In genomic region chr3:134306507-134306906, GRCm38 (mm10) we compare ENCODE assay signal across 10 mouse cellular contexts.
DNase-seq lines count a peak whose midpoint lies in the region; ATAC-seq and TF ChIP-seq lines count a peak whose summit lies in the region.
"Had no signal": no experiment of that assay in that cellular context is flagged by ENCODE, and none has a peak within 500 bp of the region (broad histone marks: within the 10 kb centered on the region; RNA-seq: fewer than 3 reads in every experiment).

No protein-coding gene starts in this region.

- no peak overlapping the region for H3K9ac ChIP-seq in embryonic facial prominence, embryonic 11.5 days (replicated peaks; ENCODE audit: low read length)
- no peak overlapping the region for H3K9ac ChIP-seq in forebrain, embryonic 16.5 days (replicated peaks; ENCODE audit: low read depth, low read length)
- H3K9ac ChIP-seq in limb, embryonic 14.5 days (ENCODE audit: low read depth, low read length, severe bottlenecking), result no peak overlapping the region
- no peak overlapping the region for H3K9ac ChIP-seq in neural tube, embryonic 15.5 days (replicated peaks)

- no peak for TF ChIP-seq POLR2A in limb, embryonic 14.5 days (IDR thresholded peaks at IDR 0.05; ENCODE audit: borderline replicate concordance, extremely low read depth, insufficient read depth, insufficient read length)

- DNase-seq in embryonic facial prominence, embryonic 11.5 days (ENCODE audit: low spot score), result peak; percentile 30
- peak; percentile 59 for DNase-seq in limb, embryonic 14.5 days (ENCODE audit: low spot score)
- DNase-seq in testis, postnatal 10 days (ENCODE audit: low spot score), result no peak
- no peak for DNase-seq in right cerebral cortex, adult 2 months (ENCODE audit: low spot score in 2 of 2)
- no peak for DNase-seq in heart, postnatal 25 days (ENCODE audit: low spot score)
- DNase-seq: heart, postnatal 10 days; right cerebral cortex, postnatal 14 days had no signal

- H3K4me1 ChIP-seq in embryonic facial prominence, embryonic 11.5 days (ENCODE audit: control insufficient read depth, insufficient read depth, low read length), result no peaks in the 10 kb centered on the region; the same call in 1 of the 2 replicates
- H3K4me1 ChIP-seq in forebrain, embryonic 16.5 days (replicated peaks; ENCODE audit: control insufficient read depth, insufficient read depth, low read length), result peaks cover 18% of the 10 kb centered on the region
- H3K4me1 ChIP-seq in limb, embryonic 14.5 days (ENCODE audit: control insufficient read depth, insufficient read depth, low read length), result peaks cover 25% of the 10 kb centered on the region
- peaks cover 35% of the 10 kb centered on the region for H3K4me1 ChIP-seq in neural tube, embryonic 15.5 days

- no peak overlapping the region for H3K4me3 ChIP-seq in embryonic facial prominence, embryonic 11.5 days (ENCODE audit: low read depth, low read length)
- H3K4me3 ChIP-seq in forebrain, embryonic 16.5 days (replicated peaks; ENCODE audit: low read length), result no peak overlapping the region
- H3K4me3 ChIP-seq in limb, embryonic 14.5 days (replicated peaks; ENCODE audit: low read length), result no peak overlapping the region
- no peak overlapping the region for H3K4me3 ChIP-seq in neural tube, embryonic 15.5 days (replicated peaks)

- H3K4me2 ChIP-seq in embryonic facial prominence, embryonic 11.5 days (ENCODE audit: low read depth, low read length), result no peak overlapping the region
- H3K4me2 ChIP-seq in forebrain, embryonic 16.5 days (ENCODE audit: low read length), result no peak overlapping the region
- peak overlapping the region; percentile 1; the same call in 1 of the 2 replicates for H3K4me2 ChIP-seq in limb, embryonic 14.5 days (replicated peaks; ENCODE audit: low read depth, low read length, severe bottlenecking)
- H3K4me2 ChIP-seq in neural tube, embryonic 15.5 days, result peak overlapping the region; percentile 38

- H3K27ac ChIP-seq in embryonic facial prominence, embryonic 11.5 days (replicated peaks; ENCODE audit: low read depth, low read length), result no peak overlapping the region
- no peak overlapping the region for H3K27ac ChIP-seq in forebrain, embryonic 16.5 days (ENCODE audit: low read length)
- peak overlapping the region; percentile 40; the same call in 1 of the 2 replicates for H3K27ac ChIP-seq in limb, embryonic 14.5 days (replicated peaks; ENCODE audit: low read depth, low read length)
- H3K27ac ChIP-seq in neural tube, embryonic 15.5 days (replicated peaks), result peak overlapping the region; percentile 70
- H3K27ac ChIP-seq: kidney, postnatal 0 days had no signal

- peak; percentile 36; the same call in 1 of the 2 replicates for ATAC-seq in embryonic facial prominence, embryonic 11.5 days (replicated peaks; ENCODE audit: insufficient number of reproducible peaks, low FRiP score, low TSS enrichment, low read depth)
- ATAC-seq in forebrain, embryonic 16.5 days, result 0 out of 2 replicates have a peak, but pooled peaks have one; percentile 10
- ATAC-seq in limb, embryonic 14.5 days (ENCODE audit: low FRiP score, low read depth), result peak; percentile 70
- ATAC-seq in neural tube, embryonic 15.5 days (ENCODE audit: low FRiP score), result peak; percentile 53

- intact Hi-C loops in heart, postnatal 25 days (cut with DNase I), result no loop called here

- WGBS in embryonic facial prominence, embryonic 11.5 days, result 24% methylated on average over 4 of the region's 4 CpGs
- WGBS in forebrain, embryonic 16.5 days, result 8% methylated on average over 4 of the region's 4 CpGs
- 17% methylated on average over 4 of the region's 4 CpGs for WGBS in limb, embryonic 14.5 days
- 16% methylated on average over 4 of the region's 4 CpGs for WGBS in neural tube, embryonic 15.5 days

- no peaks in the 10 kb centered on the region for H3K9me3 ChIP-seq in embryonic facial prominence, embryonic 11.5 days (replicated peaks; ENCODE audit: control insufficient read depth, low read length)
- no peaks in the 10 kb centered on the region for H3K9me3 ChIP-seq in forebrain, embryonic 16.5 days (ENCODE audit: control insufficient read depth, low read length)
- no peaks in the 10 kb centered on the region for H3K9me3 ChIP-seq in limb, embryonic 14.5 days (ENCODE audit: control insufficient read depth, low read length)
- H3K9me3 ChIP-seq in neural tube, embryonic 15.5 days (replicated peaks), result no peaks in the 10 kb centered on the region

- H3K36me3 ChIP-seq in embryonic facial prominence, embryonic 11.5 days (replicated peaks; ENCODE audit: control insufficient read depth, insufficient read depth, low read depth, low read length), result no peaks in the 10 kb centered on the region
- no peaks in the 10 kb centered on the region for H3K36me3 ChIP-seq in forebrain, embryonic 16.5 days (ENCODE audit: control insufficient read depth, insufficient read depth)
- H3K36me3 ChIP-seq in limb, embryonic 14.5 days (ENCODE audit: control insufficient read depth, insufficient read depth, low read length), result no peaks in the 10 kb centered on the region
- H3K36me3 ChIP-seq in neural tube, embryonic 15.5 days, result no peaks in the 10 kb centered on the region

- no peaks in the 10 kb centered on the region for H3K27me3 ChIP-seq in embryonic facial prominence, embryonic 11.5 days (ENCODE audit: control insufficient read depth, insufficient read depth, low read length)
- H3K27me3 ChIP-seq in forebrain, embryonic 16.5 days (replicated peaks; ENCODE audit: control insufficient read depth, insufficient read depth, low read length), result no peaks in the 10 kb centered on the region
- no peaks in the 10 kb centered on the region for H3K27me3 ChIP-seq in limb, embryonic 14.5 days (ENCODE audit: control insufficient read depth, insufficient read depth, low read length)
- no peaks in the 10 kb centered on the region for H3K27me3 ChIP-seq in neural tube, embryonic 15.5 days (replicated peaks)

Comparison
In these comparisons a context has a peak if more than half of its experiments do, and no peak if none do; other contexts are left out.
1. ATAC-seq: peak in every context shown above with its lines; median percentile 70 in limb, embryonic 14.5 days; 53 in neural tube, embryonic 15.5 days; 36 in embryonic facial prominence, embryonic 11.5 days; 10 in forebrain, embryonic 16.5 days.
2. DNase-seq: peak in embryonic facial prominence, embryonic 11.5 days (single experiment) and limb, embryonic 14.5 days (single experiment); none in testis, postnatal 10 days (single experiment), right cerebral cortex, adult 2 months (0 of 2) and heart, postnatal 25 days (single experiment).
3. H3K27ac ChIP-seq: peak in limb, embryonic 14.5 days (single experiment) and neural tube, embryonic 15.5 days (single experiment); none in embryonic facial prominence, embryonic 11.5 days (single experiment) and forebrain, embryonic 16.5 days (single experiment).
4. H3K4me2 ChIP-seq: peak in limb, embryonic 14.5 days (single experiment) and neural tube, embryonic 15.5 days (single experiment); none in embryonic facial prominence, embryonic 11.5 days (single experiment) and forebrain, embryonic 16.5 days (single experiment).